Mouse (Mus musculus) frontal cortex, postnatal 14 days (tissue): ENCODE results near the gene Pex14.

Experiments used
- DNase-seq, 2 experiments: peaks; one replicate each; pipeline ENCODE4 v3.0.0; 2022; ENCODE audit warnings: low spot score in 2 of 2

Pex14 gene

DNA sequence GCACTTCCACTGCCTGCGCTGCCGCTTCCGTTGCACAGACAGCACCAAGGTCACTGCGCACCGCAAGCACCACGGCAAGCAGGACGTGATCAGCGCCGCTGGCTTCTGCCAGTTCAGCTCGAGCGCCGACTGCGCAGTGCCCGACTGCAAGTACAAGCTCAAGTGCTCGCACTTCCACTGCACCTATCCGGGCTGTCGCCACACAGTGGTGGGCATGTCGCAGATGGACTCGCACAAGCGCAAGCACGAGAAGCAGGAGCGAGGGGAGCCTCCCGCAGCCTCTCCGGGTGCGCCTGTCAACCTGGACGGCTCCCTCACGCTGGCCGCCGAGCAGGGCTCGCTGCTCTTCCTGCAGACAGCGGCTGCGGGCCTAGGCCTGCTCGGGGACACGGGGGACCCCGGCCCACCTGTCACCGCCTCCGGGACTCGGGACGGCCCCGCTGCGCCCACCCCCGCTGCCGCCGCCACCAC is 147.8 kb downstream of the Pex14 start:
- peak in 1 of 2 experiments; percentile 48 for DNase-seq

DNA sequence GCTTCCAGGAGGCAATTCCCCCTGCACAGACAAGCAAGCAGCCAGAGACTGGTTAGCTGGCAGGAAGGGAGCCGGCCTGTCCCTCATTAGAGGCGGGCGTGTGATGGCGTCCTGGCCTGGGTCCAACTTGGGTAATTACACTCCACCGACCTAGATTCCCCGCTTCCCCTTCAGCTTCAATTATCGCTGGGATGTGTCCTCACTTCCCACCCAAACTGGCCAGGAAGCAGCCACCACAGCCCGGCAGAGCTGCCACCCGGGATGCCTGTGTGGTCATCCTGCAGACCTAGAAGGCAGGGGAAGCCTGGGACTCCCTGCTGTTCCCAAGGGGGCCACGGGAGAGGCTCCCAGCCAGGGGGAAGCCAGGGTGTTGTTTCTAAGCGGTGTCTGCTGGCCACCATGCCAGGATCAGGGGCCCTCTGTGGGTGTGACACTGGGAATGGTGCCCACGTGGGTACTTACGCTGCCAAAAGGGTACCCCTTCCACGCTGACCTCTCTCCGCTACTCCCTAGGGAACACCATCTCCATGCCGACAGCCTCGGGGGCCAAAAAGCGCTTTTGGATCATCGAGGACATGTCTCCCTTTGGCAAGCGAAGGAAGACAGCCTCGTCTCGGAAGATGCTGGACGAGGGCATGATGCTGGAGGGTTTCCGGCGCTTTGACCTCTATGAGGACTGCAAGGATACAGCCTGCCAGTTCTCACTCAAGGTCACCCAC is 148.6 kb downstream of the Pex14 start:
- peak; percentile 59 to 61 for DNase-seq

DNA sequence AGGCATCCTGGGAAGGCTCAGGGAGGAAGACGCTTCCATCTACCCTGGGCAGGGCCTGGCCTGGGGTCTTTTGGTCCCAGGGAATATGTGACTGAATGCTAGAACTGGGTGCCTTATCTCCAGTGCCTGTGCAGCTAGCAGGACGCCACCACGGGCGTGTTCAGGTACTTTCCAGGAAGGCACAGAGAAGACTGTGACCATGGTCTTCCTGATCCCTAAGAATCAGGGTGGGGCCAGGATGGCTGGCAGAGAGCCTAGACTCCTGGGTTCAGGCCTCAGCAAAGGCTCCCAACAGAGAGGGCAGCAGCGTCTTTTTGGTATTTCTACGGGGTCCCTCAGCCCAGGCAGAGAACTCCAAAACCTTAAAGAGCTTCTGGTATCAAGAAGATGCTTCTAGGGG is 149.2 kb downstream of the Pex14 start:
- DNase-seq, result no peak

DNA sequence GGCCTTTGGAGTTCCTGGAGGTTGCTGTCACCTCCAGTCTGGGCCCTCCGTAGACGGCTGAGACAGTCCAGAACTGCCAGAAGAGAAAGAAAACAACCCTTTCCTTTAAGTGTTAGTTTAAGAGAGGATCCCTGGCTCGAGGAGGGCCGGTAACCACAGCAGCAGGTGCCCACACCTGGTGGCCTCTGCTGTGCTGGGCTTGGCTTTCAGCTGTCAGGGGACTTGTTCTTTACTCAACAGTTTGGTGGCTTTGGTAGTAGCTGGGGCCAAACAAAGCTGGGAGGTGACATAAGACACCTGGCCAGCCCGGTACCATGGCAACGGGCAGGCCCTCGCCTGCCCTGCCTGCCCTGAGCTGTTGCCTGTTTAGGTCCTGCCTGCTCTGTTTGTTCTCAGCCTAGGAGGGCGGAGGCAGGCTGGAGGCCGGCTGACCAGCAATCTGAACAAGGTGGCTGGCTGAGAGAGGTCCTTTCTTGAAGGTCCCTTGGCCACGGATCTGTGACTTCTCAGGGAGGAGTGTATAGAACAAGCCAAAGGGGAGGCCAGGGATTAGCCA is 151.8 kb downstream of the Pex14 start:
- no peak for DNase-seq

DNA sequence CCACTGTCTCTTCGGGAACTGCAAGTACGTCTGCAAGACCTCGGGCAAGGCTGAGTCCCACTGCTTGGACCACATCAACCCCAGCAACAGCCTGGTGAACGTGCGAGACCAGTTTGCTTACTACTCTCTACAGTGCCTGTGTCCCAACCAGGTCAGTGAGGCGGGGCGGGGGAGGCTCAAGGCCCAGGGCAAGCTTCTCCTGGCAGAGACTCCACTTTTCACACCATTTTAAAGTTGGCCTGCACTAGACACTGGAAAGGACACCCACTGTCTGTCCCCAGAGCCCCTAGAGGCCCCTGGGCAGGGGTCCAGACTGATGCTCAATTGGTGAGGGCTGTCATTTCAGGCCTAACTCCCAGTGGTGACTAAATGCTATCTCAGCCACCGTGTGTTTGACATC is 153.6 kb downstream of the Pex14 start:
- no peak for DNase-seq

DNA sequence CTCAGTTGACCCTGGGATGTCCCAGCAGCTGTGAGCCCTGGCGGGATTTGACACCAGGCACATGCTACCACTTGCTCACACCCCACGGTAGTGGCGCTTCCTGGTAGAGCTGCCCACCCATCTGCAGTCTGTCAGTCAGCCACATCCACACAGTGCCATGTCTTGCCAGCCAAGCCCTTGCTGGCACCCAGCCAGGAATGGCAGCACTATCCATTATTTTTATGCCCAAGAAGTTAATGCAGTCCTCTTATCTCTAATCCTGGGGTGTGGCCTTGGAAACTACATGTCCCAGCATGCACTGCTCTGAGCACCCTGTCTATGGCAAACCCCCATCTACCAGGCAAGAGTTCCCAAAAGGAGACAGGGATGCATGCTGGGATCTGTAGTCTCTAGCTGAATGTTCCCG is 154.2 kb downstream of the Pex14 start:
- no peak for DNase-seq

DNA sequence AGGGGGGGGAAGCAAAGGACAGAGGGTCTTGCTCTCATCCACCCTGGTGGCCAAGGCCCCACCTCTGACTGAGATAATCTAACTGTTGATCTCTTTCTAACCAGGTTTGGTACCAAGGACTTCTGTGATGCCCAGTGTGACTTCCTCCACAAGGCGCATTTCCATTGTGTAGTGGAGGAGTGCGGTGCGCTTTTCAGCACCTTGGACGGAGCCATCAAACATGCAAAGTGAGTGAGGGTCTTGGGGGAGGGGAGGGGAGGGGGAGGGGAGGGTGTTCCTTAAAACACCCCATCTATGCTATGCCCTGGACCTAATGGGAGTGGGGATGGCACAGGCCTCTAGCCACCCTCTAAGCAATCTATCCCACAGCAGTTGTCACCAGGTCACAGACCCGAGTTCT is 156.6 kb downstream of the Pex14 start:
- no peak for DNase-seq

DNA sequence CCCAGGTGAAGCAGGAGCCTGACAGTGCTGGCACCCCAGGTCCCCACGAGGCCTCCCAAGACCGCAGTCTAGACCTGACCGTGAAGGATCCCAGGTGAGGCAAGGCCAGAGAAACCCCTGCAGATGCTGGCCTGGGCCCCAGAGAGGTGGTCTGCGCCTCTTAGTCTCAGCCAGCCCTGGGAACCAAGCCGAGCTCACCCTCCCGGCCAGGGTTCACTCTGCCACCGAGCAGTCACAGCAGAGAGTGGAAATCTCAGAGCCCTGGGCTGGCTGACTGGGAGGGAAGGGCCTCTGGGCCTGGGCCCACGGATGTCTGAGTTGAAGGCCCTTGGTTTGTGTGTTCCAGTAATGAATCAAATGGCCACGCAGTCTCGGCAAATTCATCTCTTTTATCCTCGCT is 158.4 kb downstream of the Pex14 start:
- no peak for DNase-seq

DNA sequence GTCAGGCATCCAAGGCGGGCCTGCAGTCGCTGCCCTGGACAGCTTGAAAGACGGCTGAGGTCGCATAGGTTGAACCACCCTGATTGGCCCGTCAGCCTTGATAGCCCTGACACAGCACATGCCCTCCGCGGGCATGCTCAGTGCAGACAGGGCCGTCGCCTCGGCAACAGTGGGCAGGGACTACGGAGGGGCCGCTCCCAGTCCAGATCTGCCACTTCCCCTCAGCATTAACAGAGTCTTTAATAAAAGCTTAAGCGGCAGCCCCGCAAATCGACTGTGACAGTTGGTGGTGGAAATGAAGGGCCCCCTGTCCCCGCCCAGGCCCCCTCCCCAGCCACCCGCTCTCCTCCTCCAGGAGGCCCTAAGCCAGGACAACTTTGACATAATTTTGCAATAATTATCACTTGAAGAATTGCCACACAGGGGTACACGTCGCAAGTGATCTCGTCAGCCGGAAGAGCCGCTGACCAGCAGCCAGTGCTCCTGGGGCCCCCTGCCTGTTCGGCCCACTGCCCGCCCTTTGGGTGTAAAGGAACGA is 158.9 kb downstream of the Pex14 start:
- DNase-seq, result peak in 1 of 2 experiments; percentile 43

DNA sequence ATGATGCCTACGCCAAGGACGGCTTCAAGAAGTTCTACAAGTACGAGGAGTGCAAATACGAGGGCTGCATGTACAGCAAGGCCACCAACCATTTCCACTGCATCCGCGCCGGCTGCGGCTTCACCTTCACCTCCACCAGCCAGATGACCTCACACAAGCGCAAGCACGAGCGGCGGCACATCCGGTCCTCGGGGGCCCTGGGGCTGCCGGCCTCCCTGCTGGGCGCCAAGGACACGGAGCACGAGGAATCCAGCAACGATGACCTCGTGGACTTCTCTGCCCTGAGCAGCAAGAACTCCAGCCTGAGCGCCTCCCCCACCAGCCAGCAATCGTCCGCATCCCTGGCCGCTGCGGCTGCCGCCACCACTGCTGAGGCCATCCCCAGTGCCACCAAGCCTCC is 161.1 kb downstream of the Pex14 start:
- DNase-seq, result no peak

DNA sequence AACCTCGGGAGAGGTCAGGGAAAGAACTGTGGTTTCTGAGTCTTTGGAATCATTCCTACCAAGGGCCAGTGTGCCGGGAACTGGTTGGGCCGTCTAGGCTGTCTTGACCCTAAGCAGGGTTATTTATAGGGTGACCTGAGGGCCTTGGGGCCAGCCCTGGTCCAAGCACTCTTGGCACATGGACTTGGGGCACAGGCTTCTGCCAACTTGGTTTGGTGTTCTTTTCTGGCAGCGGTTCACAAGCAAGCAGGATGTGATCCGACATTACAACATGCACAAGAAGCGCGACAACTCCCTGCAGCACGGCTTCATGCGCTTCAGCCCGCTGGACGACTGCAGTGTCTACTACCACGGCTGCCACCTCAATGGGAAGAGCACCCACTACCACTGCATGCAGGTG is 162.9 kb downstream of the Pex14 start:
- no peak for DNase-seq

DNA sequence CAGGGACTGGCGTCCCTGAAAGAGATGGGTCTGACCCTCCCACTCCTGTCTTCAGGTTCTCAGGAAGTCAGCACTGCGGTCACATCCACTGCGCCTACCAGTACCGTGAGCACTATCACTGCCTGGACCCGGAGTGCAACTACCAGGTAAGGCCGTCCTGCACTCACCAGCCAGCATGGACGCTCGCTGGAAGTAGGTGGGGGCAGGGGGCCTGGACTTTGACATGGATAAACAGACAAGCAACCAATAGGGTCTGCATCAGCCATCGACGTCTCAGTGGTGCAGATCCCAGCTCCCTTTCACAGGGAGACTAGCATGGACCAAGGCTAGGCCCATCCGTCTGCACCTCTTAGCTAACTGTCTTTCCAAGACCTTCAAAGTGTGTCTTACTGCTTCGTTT is 163.6 kb downstream of the Pex14 start:
- DNase-seq, result no peak

DNA sequence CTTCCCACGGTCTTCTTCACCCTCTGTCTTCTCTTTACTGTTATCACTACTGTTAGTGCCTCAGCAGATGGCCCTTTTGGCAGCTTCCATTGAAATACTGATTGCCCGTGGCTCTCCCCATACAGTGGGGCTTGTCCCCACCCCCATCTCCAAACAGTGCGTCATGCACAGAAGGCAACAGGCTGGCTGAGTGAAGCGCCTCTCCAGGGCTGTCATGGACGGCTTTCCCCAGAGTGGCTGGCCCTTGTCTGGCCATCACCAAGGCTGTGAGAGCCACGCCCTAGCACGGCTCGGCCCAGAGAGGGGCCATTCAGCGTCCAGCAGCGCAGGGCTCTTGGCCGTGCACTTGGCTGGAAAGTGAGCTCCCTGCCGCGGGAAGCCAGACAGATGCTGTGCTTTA is 164.5 kb downstream of the Pex14 start:
- no peak for DNase-seq

DNA sequence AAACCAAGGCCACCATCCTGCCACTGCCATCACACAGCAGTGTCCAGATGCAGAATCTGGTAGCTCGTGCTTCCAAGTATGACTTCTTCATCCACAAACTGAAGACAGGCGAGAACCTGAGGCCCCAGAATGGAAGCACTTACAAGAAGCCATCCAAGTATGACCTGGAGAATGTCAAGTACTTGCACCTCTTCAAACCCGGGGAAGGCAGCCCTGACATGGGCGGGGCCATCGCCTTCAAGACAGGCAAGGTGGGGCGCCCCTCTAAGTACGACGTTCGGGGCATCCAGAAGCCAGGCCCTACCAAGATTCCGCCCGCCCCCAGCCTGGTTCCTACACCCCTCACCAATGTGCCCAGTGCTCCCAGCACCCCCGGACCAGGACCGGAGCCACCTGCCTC is 166.6 kb downstream of the Pex14 start:
- DNase-seq, result no peak

DNA sequence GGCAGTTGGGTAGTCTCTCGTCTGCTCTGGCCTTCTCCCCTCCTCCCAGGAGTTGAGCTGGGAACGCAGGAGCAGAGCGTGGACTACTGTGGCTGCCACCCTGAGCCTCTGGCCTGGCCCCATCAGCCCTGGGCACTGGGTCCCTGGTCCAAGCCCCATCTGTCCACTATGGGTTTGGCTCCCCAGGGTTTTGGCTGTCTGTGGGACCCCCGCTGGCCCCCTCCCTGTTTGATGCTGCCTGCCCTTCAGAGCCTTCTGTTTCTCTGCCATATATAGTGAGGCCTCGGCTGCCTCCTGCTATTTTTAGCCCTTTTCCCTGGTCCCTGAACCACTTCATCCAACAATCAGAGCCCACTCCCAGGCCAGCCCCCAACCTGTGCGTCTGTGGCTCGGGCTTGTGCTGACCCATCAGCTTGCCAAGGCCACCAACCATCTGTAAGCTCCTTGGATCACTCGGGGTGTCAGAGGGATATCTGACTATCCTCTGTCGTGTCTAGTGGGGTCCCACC is 168.9 kb downstream of the Pex14 start:
- no peak for DNase-seq

DNA sequence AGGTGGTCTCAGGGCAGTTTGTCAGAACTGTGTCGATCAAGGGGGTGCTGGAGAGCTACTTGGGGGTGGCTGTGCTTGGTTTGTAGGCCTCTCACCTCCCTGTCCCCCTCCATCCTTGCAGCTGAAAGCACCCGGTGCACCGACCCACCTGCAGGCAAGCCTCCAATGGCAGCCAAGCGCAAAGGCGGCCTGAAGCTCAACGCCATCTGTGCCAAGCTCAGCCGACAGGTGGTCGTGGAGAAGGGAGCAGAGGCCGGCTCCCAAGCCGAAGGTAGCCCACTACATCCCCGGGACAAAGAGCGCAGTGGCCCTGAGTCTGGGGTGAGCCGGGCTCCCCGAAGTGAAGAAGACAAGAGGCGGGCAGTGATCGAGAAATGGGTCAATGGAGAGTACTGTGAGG is 170.8 kb downstream of the Pex14 start:
- no peak for DNase-seq

DNA sequence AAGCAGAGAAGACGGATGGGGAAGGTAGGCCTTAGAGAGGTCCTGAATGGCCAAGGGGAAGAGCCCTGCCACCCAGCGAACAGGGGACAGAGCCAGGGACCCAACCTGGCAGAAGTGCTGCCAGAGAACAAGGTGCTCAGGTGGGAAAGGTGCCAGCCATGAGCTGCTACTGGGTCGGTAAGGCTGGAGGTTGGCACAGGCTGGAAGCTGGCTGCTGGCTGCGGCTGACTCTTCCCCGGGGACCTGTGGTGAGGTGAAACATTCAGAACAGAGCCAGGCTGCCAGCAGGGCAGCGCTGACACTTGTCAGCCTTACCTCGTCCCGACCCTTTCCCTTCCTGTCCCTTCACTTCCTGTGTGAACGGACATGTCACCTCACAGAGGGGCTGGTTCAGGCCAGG is 171.4 kb downstream of the Pex14 start:
- no peak for DNase-seq

DNA sequence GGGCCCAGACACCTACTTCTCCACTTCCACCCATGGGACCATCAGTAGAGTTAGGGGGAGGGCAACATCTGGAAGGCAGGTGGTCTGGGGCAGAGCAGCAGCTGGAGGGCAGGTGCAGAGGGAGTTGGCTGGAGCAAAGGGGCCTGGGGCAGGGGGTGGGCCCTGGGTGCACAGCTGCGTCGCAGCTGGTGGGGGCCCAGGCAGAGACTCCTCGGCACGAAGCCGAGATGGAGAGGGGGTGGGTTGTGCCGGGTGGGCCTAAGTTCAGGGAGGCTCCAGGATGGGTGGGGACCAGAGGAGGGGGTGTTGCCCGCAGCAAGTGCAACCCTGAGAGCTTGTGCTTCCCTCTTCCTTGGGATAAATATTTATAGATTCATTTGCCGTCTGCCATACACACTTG is 173.2 kb downstream of the Pex14 start:
- no peak for DNase-seq

DNA sequence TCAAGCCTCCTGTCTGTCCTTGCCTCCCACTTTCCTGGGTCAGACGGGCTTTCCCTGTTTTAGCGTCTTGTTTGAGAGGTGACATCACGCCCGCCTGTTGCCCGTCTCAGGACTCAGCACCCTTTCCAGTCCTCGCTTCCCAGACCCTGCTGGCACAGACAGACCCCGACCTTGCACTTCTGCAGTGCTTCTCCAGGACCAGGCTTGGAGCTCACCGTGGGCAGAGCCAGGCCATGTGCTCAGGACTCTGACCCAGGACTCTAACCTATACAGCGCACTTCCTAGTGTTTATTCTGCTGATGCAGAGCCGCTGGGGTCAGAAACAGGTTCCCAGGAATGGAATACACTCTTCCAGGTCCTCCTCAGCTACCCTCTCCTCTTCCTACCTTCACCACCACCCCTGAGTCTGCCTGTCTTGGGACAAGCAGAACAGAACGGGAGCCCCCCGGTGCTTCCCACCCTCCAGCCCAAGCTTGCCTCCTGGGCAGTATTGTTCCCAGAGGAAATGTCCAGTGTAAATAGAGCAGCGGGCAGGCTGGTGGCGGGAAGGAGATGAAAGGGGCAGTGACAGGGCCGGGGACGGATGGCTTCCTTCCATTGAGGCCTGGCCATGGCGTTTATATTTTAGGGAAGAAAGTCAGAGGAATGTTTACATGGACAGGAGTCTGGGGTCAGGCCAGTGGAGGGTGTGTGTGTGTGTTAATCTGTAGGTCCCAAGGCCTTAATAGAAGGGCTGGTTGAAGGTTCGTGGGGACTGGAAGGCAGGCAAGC is 173.9 kb downstream of the Pex14 start:
- DNase-seq, result no peak

DNA sequence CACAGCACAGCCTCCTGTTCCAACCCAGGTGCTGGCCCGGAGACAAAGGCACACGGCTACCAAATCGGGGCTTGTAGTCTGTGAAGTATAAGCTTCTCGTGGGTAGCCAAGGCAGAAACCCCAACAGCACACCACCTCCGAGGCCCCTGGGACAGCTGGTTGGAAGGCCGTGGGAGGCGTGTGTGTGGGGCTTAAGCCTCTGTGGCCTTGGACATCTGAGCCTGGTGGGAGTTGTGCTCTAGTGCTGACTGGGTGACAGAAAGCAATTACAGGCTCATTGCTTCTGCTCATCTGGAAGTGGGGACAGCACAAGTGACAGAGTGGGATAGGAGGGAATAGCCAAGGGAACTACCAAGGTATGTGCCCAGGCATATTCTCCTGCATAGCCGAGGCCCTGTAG is 175.7 kb downstream of the Pex14 start:
- no peak for DNase-seq

DNA sequence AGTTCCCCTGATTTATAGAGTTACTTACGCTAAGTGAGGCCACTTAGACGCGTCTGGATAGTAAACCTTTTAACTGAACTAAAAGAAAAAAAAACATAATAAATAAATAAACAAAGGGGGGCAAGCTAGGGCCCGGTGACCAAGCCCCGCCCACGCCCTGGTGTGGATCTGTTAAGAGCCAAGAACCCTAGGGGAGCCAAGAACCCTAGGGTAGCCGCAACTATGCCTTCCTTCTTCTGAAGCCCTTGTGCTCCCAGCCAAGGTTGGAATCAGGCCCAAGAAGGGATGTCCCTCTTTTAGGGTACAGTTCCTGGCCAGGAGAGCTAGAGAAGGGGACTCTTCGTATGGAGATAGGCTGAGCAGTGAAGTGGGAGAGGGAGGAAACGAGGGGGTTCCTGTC is 176.3 kb downstream of the Pex14 start:
- no peak for DNase-seq

DNA sequence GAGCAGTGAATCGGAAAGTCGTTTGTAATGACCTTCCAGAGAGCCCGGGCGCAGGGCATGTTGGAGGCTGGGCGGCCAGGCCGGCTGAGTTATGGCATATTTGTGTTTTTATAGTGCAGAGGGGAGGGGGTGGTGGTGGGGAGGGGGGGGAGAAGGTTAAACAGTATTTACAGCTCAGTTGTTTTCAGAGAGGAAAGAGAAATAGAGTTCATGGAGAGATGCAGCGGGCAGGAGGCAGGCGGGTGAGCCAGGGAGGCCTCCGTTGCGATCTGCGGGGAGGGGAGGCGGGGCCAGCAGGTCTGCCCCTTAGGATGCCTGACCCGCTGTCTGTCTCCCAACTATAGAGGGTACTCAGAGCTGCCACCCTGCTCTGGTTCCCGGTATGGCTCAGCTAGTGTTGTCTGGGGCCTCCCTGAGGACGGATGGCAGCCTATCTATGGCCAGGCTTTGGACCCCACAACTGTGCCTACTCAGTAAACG is 177.4 kb downstream of the Pex14 start:
- DNase-seq, result no peak
